Mouse (Mus musculus) embryo, embryonic 10 days (tissue): ENCODE results near the gene Snx21.

Source experiments
- DNase-seq: peaks from one replicate; pipeline ENCODE4 v3.0.0-alpha.2; 2015; ENCODE audit warnings: low spot score

Gene Snx21

DNA sequence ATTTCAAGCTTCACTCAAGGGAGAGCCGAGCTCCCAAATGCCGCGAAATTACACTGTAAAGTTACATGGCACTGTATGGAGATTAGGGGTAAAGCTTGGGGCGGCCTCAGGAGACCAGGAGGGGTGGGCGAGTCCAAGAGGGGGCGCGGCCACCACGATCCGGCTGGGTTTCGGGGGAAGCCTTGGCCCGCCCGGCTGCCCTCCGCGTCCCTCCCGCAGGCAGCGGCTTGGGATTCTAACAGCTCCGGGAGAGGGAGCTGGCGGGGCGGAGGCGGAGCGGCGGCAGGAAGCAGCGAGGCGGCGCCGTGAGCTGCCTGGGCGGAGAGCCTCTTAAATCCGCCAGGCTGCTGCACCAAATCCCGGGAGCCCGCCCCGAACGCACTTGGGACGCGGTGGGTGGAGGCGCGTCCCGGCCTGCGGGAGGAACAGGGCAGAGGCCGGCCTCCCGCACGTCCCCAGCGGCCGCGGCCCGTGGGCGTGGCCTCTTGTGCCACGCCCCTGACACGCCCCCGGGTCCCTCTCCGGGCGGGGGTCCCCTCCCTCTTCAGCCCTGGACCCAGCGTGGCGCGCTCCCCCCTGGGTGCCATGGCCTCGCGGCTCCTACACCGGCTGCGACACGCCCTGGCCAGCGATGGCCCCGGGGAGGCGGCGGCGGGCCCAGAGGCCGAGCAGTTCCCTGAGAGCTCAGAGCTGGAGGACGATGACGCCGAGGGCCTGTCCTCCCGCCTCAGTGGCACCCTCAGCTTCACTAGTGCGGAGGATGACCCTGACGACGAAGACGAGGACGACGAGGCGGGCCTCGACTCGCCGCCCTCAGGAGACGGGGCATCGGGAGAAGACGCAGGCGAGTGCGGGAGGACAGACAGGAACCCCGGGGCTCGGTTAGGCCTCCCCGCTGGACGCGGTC, at the start of gene Snx21:
Gene Snx21, plus strand, starts transcription at position 343 of the 907 bp plus-strand sequence.
- peak; percentile 83 for DNase-seq

DNA sequence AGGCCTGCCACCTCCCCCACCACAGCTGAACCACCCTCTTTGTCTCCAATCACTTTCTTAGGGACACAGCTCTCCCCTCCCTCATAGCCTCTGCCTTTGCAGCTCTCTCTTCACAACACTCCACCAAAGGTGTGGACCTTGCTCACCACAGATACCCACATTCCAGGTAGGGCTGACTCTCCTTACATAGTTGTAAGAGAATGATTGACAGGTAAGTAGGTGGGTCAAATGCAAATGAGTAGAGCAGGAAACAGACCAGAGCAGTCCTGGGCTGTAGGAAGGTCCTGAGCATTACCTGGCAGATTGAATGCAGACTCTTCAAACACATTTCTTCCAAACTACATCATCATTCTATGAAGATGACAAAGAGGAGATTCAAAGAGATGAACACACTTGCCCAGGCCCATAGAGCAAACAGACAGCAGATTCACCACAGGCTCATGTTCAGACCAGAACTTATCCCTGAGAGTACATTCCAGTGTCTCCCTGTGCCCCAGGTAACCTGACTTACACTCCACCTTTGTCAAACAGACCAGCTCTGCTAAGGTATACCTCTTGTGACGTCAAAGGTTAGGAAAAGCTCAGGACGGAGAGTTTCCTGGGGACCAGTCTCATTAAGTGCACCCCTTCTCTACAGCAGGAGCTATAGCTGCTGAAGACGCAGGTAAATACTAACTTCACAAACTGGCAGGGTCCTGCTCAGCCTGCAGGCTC, 48.1 kb upstream of the Snx21 start:
- no peak for DNase-seq

DNA sequence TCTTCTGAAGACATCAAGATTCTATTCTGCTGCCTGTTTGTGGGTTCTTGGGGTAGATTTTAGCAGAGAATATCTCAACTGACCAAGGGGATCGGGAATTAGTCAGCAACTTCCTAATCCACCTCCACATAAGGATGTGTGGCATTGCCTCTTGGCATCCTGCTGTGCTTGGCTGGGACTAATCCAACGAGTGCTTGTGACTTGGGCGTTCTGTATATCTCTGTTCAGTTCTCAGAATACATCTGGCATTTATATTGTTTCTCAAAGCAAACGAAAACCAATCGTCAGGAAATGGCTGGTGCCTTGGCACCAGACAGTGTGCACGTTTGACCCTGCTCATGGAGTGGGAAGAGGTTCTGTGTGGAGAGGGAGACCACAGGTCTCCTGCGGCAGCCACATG, 45.7 kb upstream of the Snx21 start:
- DNase-seq: no peak

DNA sequence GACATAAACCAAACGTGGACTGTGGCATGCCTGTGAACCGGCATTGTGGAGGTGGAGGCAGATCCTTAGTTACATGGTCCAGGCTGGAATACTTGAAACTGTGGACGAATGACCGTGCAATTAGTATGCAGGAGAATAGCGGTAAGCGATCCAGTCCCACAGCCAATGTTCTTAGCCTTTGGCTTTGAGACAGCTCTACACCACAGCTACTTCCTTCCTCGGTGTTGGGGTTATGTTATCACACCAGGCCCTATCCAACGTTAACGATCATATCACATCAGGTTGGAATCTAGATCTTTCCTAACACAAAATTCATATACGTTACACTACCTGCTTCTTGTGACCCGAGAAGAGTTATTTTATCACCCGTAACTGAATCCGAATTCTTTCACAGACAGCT, 40.6 kb upstream of the Snx21 start:
- DNase-seq: no peak

DNA sequence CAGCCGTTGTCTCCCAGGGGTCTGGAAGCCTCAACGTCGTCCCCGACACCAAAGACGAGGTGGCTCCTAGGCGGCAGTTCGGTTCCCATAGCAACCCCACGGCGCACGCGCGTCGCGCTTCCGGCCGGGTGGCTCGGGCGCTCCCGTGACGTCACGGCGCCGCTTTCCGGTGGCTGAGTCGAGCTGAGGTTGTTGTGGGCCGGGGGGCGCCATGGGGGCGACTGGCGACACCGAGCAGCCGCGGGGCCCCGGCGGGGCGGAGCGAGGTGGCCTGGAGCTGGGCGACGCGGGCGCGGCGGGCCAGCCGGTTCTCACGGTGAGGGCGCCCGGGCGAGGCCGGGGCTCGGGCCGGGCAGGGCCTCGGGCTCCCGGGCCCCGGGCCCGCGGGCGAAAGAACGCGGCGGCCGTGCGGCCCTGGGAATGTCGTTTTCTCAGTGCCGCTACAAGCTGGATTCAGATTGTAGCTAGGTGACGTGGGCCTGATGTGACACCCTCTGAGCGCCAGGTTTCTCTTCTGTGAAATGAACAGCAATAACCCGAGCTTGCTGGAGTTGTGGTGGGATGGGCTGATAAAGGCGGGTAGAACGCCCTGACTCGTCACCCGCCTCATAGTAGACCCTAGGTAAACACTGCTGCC, 39.7 kb upstream of the Snx21 start, which contains the start of the genes Wfdc3 and Dnttip1:
Gene Wfdc3, minus strand, starts transcription at position 89 of the 637 bp plus-strand sequence.
Gene Dnttip1, plus strand, starts transcription at position 141 of the 637 bp plus-strand sequence.
- peak; percentile 96 for DNase-seq

DNA sequence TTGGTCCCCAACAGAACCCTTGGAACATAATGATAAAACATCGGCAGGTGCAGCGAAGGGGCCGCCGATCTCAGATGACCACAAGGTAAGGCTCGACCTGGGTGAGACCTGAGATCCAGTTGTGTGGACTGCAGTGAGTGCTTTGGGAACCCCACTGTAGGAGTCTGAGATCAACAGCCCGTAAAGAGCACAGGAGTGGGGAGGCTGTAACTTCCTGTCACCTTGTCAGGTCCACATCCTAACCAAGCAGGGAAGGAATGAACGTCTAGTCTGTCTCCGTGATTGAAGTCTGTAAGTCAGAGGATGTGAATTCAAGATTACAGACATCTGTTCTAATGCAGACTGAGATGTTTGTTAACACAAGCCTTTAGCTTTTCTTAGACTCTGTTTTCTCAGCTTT, 38.9 kb upstream of the Snx21 start:
- no peak for DNase-seq

DNA sequence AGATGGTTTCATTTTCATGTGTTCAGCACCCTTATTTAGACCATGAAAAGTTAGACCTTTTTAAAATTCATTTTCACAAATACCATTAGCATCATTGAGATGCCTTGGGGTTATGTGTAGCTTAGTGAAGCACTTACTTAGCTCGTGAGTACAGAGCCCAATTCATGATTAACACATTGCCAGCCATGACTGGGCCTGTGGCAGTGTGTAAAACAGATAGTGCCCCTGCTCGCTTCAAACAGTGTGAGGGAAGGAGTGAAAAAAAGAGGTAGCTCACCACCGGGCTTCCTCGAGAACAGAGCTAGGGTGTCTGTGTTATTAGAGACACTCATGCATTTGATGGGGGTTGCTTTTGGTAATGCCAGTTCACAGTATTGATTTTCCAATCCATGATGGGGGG, 37.4 kb upstream of the Snx21 start:
- DNase-seq: no peak

DNA sequence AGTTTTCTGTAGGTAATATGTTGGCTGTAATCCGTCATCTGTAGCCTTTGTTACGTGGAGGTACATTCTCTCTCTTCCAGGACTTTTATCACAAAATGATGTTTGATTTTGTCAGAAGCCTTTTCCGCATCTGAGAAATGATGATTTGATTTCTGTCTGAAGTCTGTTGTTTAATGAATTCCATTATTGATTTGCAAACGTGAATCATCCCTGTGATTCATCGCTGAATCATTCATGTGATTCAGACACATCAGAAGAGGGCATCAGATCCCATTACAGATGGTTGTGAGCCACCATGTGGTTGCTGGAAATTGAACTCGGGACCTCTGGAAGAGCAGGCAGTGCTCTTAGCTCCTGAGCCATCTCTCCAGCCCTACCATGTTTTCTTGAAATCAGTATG, 36.6 kb upstream of the Snx21 start:
- DNase-seq: no peak

DNA sequence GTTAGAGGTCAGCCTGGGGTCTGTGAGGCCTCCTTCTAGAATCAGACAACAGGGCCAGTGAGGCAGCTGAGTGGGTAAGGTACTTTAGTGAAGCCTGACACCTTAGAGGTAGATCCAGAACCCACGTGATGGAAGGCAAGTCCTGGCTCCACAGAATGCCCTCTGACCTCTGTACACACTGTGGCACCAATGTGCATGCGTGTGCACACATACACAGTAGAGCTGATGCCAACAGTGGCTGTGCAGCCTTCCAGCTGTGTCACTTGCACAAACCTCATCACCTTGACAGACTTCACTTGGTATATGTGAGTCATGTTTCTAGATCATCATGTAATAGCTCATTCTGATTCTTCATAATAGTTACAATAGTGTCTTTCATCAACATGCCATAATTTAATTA, 33.2 kb upstream of the Snx21 start:
- DNase-seq: no peak

DNA sequence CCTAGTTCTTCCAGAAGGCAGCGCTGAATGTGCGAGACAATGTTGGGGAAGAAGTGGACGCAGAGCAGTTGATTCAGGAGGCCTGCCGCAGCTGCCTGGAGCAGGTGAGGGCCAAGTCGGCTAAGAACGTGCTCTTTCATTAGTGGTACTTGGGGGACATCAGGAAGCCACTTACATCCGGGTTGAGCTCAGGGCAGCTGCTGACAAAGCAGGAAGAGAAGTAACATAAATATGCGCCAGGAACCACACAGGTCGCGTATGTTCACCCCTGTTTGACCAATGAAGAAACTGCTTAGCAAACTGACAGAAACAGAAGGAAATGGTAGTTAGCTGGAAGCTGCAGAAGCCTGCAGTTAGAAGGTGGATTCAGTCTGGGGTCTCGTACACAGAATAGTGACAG, 31.5 kb upstream of the Snx21 start:
- DNase-seq: no peak

DNA sequence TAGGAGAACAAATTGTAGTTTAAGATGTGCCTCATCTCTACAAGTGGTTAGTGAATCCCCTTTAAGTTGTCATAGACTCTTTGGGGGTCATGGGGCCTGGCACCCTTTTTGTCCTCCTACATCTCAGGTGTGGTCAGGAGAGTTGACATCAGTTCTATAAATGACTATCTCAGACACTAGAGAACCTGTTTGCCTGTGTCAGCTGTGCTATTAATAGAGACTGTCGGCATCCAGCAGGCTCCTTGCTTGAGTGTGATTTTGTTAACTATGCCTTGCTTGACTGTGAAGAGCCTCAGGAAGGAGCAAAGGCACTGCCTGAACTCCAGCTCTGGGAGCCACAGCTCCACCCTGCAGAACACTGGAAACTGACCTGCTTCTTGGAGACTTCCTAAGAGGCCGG, 30.8 kb upstream of the Snx21 start:
- DNase-seq: no peak

DNA sequence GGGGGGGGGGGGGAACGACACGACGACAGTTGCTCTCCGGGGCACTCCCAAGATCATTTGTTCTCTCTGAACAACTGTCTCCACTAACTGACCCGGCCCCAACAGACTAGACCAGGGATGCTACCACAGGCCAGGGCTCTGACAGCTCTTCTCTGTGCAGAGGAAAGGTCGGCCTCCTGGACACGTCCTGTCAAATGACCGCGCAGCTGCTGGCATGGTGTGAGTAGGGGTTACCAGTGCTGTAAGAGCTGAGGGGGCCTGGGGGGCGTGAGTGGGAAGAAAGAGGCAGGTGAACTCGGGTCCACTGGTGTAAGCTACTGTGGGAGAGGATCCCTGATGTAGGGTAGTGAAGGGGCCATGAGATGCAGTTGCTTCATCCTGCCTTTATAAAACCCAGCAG, 27.8 kb upstream of the Snx21 start:
- DNase-seq: no peak

DNA sequence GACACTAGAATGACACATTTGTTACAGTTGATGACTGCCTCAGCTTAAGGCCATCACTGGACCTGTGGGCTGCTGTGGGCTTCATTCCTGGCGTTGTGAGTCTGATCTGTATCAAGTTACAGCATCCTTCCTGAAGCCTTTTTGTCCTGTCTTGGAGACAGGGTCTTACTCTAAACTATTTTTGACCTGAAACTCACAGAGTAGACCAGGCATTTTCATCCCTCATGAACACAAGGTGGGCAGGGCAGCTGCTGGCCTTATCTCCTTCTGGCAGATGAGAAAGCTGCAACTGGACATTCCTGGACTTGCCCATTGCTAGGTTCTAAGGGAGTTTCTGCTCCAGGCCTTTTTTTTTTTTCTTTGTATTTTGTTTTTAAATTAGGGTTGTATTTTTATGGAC, 26.9 kb upstream of the Snx21 start:
- no peak for DNase-seq

DNA sequence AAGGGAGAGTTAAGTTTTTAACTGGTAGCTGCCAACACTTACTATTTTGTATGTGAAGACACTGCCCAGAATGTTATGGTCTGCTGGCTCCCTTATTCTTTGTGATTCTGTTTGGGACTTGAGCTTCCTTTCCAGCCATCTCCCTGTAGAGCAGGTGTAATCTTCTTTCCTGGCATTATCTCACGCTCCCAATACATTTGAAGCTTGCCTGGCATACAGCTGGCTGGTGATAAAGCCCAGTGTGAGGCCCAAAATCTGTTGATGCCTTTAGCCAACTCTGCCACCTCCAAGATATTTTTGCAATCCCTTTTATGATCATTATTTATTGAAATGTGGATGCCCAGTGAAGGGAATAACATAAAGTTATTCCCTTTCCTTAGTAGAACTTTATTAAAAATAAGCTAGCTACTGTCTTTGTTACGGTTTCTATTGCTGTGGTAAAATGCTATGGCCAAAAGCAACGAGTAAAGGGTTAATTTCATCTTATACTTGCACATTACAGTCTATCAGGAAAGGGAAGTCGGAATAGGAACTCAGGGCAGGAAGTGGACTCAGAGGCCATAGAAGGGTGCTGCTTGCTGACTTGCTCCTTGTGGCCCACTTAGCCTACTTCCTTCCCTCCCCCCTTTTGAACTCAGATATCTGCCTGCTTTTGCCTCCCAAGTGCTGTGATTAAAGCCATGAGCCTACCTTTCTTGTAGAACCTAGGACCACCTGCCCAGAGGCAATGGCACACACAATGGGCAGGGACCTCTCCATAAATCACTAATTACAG, 25.4 kb upstream of the Snx21 start:
- no peak for DNase-seq

DNA sequence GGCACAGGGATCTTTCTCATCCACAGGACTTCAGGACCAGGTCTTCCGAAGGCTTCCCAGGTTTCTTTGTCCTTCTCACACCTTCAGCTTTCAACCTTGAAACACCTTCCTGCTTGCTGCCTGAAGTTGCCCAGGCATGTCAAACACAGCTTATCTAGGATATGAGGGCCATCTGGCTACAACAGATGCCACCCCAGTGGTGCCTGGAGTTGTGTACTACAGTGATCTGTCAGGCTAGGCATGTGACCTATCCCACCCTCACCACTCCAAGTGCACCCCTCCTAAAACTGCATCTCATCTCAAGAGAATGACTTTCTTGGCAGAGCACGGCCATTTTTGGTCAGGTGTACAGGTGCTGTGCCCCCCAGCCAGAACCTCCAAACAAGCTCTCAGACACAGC, 24.1 kb upstream of the Snx21 start:
- no peak for DNase-seq

DNA sequence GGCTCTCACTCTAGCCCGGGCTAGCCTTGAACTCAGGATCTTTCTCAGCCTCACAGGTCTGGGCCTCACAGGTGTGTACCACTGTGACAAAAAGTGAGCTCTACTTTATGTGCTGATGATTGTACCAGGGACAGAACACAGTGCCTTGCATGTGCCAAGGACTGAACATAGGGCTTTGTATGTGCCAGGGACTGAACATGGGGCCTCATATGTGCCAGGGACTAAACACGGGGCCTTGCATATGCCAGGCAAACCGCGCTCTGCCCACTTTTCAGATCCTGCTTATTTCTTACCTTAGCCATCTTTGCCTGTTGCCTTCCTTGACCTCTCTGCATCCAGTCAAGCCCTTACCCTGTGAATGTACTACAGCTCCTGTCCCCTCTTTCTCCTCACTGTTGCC, 23.7 kb upstream of the Snx21 start:
- no peak for DNase-seq

DNA sequence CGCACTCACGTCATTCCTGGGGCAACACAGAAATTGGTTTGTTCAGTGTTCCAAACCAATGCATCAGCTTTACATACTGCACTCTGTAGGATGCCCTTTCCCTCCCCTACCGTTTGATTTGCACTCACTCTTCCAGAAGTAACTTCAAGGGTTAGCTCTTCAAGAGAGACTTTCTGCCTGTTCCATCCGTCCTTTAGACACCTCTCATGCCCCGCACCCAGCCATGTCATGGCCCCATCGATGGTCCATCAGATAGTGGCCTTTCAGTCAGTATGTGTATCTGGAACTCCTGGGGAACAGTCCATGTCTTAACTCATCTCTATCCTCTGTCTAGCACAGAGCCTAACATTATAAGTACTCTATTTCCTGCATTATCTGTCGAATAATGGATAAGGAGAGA, 23.0 kb upstream of the Snx21 start:
- DNase-seq: no peak

DNA sequence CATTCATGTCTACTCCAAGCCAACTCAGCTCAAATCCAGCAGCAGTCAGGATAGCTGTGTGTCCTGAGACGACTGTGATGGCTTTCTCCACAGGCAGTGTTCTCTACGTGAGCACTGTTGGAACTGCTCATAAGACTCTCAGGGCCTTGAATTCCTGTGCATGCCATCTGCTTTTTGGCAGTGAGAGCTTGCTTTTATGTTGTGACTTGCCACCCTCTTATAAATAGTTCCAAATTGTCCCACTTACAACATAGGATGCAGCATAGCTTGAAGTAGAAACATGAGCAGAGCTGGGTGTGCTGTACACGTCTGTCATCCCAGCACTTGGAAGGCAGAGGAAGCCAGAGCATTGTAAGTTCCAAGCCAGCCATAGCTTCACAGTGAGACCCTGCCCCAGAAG, 19.8 kb upstream of the Snx21 start:
- no peak for DNase-seq

DNA sequence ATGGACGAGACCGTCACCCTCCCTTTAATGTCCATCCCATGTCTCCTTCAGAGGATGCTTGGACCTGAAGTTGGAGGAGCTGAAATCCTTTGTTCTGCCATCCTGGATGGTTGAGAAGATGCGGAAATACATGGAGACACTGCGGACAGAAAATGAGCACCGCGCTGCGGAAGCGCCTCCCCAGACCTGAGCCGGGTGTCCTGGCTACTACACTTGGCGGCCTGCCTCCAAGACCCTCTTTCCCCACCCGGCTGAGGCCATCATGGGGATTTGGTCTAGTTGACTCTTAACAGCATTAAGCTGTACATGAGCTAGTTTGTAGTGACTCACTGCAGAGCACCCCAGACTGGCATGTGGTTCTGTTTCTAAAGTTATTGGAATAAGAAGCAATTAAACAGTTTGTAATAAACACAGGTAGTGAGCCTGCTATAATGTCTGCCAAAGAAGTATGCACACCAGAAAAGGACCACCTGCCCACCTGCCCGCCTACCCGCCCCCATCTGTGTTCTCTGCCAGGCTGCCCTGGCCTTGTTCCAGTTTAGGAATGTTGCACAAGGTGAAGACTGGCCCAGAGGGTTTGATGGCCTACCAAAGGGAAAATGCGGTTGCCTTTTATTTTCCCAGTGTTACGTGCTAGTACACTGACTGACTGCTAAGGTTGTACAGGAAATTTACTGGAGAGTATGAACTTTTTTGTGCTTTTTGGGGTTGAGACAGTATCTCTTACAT, 17.6 kb upstream of the Snx21 start:
- DNase-seq: no peak

DNA sequence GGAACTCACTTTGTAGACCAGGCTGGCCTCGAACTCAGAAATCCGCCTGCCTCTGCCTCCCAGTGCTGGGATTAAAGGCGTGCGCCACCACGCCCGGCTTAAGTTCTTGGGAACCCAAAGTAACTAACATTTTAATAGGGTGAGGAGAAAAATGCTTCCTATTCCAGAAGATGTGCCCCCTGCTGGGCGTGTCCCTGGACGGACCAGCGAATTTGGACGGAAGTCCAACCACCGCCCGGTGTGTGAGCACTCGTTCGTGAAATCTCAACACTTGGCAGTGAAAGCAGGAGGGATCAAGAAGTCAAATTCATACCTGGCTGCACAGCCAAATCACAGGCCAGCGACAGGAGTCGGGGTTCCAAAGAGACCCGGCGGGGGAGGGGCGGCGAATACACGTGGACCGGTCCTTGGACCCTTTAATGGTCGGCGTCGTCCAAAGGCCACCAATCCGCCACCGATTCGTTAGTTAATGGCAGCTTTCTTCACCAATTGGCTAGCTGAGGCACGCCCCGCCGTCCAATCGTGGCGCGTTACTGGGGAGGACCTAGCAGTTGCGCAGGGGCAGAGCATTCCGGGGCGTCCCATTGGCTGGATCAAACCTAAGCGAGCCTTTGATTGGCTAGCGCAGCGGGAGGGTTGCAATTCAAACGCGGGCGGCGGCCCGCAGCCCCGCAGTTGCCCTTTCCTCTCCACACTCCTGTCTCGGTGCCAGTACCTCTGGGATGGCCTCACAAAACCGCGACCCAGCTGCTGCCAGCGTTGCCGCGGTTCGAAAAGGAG, 16.2 kb upstream of the Snx21 start, which contains the start of gene Ube2c:
Gene Ube2c, plus strand, starts transcription at position 641 of the 780 bp plus-strand sequence.
- peak; percentile 100 for DNase-seq
